Mouse (Mus musculus): ENCODE measurements around the gene Irf2bp2. TPM values are rescaled to one million over a fixed set of nuclear protein-coding genes. Genes with fewer than 3 reads are reported as not detected.

The Irf2bp2 gene
- polyA plus RNA-seq, 1 experiment = 40.6 TPM

GRCm38 (mm10) chr8:126596097-126596634 lies 2.4 kb upstream of the Irf2bp2 start:
- H3K27ac ChIP-seq (ENCODE audit: insufficient read depth, low read depth, low read length) = peak overlapping the region; percentile 94
- no peaks in the 10 kb centered on the region for H3K27me3 ChIP-seq (replicated peaks; ENCODE audit: control insufficient read depth, insufficient read depth, low read length)
- under 1% methylated on average over 12 of the region's 12 CpGs for WGBS
- no peak overlapping the region for H3K4me3 ChIP-seq (ENCODE audit: insufficient read depth, low read depth, low read length)
- H3K4me1 ChIP-seq (ENCODE audit: control insufficient read depth, insufficient read depth, low read length) = peaks cover 19% of the 10 kb centered on the region
- TF ChIP-seq POLR2A (IDR thresholded peaks at IDR 0.05; ENCODE audit: low read depth, low read length) (no peak), CTCF (conservative IDR thresholded peaks at IDR 0.05; ENCODE audit: insufficient read depth, insufficient read length, low read depth, low read length) (no peak)
- peak; percentile 91 for DNase-seq
- H3K36me3 ChIP-seq (ENCODE audit: control insufficient read depth, insufficient read depth, low read length) = peaks cover 10% of the 10 kb centered on the region; the same call in 1 of the 2 replicates

- Histone ChIP-seq H3K4me1 (ENCODE audit: control insufficient read depth, insufficient read depth, low read length) (peaks cover 12% of the 10 kb centered on the region), H3K27ac (ENCODE audit: insufficient read depth, low read depth, low read length) (peak overlapping the region; percentile 94), H3K4me3 (ENCODE audit: insufficient read depth, low read depth, low read length) (no peak overlapping the region), H3K27me3 (replicated peaks; ENCODE audit: control insufficient read depth, insufficient read depth, low read length) (no peaks in the 10 kb centered on the region), H3K36me3 (ENCODE audit: control insufficient read depth, insufficient read depth, low read length) (peaks cover 13% of the 10 kb centered on the region; the same call in 1 of the 2 replicates)
- WGBS = 3% methylated on average over 16 of the region's 16 CpGs
- TF ChIP-seq CTCF (conservative IDR thresholded peaks at IDR 0.05; ENCODE audit: insufficient read depth, insufficient read length, low read depth, low read length) (0 out of 2 replicates have a peak, but pooled peaks have one; percentile 7), POLR2A (IDR thresholded peaks at IDR 0.05; ENCODE audit: low read depth, low read length) (no peak)
- peak; percentile 89 for DNase-seq
Observed at GRCm38 (mm10) chr8:126595204-126596061, 1.6 kb upstream of the Irf2bp2 start.

GRCm38 (mm10) chr8:126594481-126595000 lies 755 bp upstream of the Irf2bp2 start:
- H3K4me1 ChIP-seq (ENCODE audit: control insufficient read depth, insufficient read depth, low read length) = peaks cover 10% of the 10 kb centered on the region
- no peaks in the 10 kb centered on the region for H3K27me3 ChIP-seq (replicated peaks; ENCODE audit: control insufficient read depth, insufficient read depth, low read length)
- under 1% methylated on average over 48 of the region's 48 CpGs for WGBS
- H3K27ac ChIP-seq (ENCODE audit: insufficient read depth, low read depth, low read length) = peak overlapping the region; percentile 98
- peaks cover 15% of the 10 kb centered on the region; the same call in 1 of the 2 replicates for H3K36me3 ChIP-seq (ENCODE audit: control insufficient read depth, insufficient read depth, low read length)
- H3K4me3 ChIP-seq (ENCODE audit: insufficient read depth, low read depth, low read length) = peak overlapping the region; percentile 96
- TF ChIP-seq POLR2A (IDR thresholded peaks at IDR 0.05; ENCODE audit: low read depth, low read length) (peak; percentile 85), CTCF (conservative IDR thresholded peaks at IDR 0.05; ENCODE audit: insufficient read depth, insufficient read length, low read depth, low read length) (peak; percentile 36; the same call in 1 of the 2 replicates)
- peak; percentile 100 for DNase-seq

GRCm38 (mm10) chr8:126592771-126593571 lies 815 bp downstream of the Irf2bp2 start:
- WGBS = 4% methylated on average over 110 of the region's 113 CpGs
- H3K27me3 ChIP-seq (replicated peaks; ENCODE audit: control insufficient read depth, insufficient read depth, low read length) = no peaks in the 10 kb centered on the region
- H3K36me3 ChIP-seq (ENCODE audit: control insufficient read depth, insufficient read depth, low read length) = peaks cover 16% of the 10 kb centered on the region; the same call in 1 of the 2 replicates
- TF ChIP-seq CTCF (conservative IDR thresholded peaks at IDR 0.05; ENCODE audit: insufficient read depth, insufficient read length, low read depth, low read length) (no peak), POLR2A (IDR thresholded peaks at IDR 0.05; ENCODE audit: low read depth, low read length) (no peak)
- H3K27ac ChIP-seq (ENCODE audit: insufficient read depth, low read depth, low read length) = peak overlapping the region; percentile 96
- peak; percentile 44 for DNase-seq
- H3K4me1 ChIP-seq (ENCODE audit: control insufficient read depth, insufficient read depth, low read length) = peaks cover 17% of the 10 kb centered on the region
- H3K4me3 ChIP-seq (ENCODE audit: insufficient read depth, low read depth, low read length) = peak overlapping the region; percentile 96

- H3K27me3 ChIP-seq (replicated peaks; ENCODE audit: control insufficient read depth, insufficient read depth, low read length) = no peaks in the 10 kb centered on the region
- H3K27ac ChIP-seq (ENCODE audit: insufficient read depth, low read depth, low read length) = peak overlapping the region; percentile 96
- no peak for TF ChIP-seq POLR2A (IDR thresholded peaks at IDR 0.05; ENCODE audit: low read depth, low read length)
- TF ChIP-seq CTCF (conservative IDR thresholded peaks at IDR 0.05; ENCODE audit: insufficient read depth, insufficient read length, low read depth, low read length) = no peak
- peak; percentile 57 for DNase-seq
- under 1% methylated on average over 42 of the region's 45 CpGs for WGBS
- H3K36me3 ChIP-seq (ENCODE audit: control insufficient read depth, insufficient read depth, low read length) = peaks cover 16% of the 10 kb centered on the region; the same call in 1 of the 2 replicates
- H3K4me1 ChIP-seq (ENCODE audit: control insufficient read depth, insufficient read depth, low read length) = peaks cover 21% of the 10 kb centered on the region
- peak overlapping the region; percentile 96 for H3K4me3 ChIP-seq (ENCODE audit: insufficient read depth, low read depth, low read length)
Observed at GRCm38 (mm10) chr8:126592381-126592770, 1.4 kb downstream of the Irf2bp2 start.

GRCm38 (mm10) chr8:126591821-126592268 lies 1.9 kb downstream of the Irf2bp2 start:
- Histone ChIP-seq H3K36me3 (ENCODE audit: control insufficient read depth, insufficient read depth, low read length) (peaks cover 16% of the 10 kb centered on the region; the same call in 1 of the 2 replicates), H3K27ac (ENCODE audit: insufficient read depth, low read depth, low read length) (peak overlapping the region; percentile 86), H3K4me3 (ENCODE audit: insufficient read depth, low read depth, low read length) (peak overlapping the region; percentile 96), H3K27me3 (replicated peaks; ENCODE audit: control insufficient read depth, insufficient read depth, low read length) (no peaks in the 10 kb centered on the region), H3K4me1 (ENCODE audit: control insufficient read depth, insufficient read depth, low read length) (peaks cover 24% of the 10 kb centered on the region)
- peak; percentile 91 for DNase-seq
- TF ChIP-seq CTCF (conservative IDR thresholded peaks at IDR 0.05; ENCODE audit: insufficient read depth, insufficient read length, low read depth, low read length) = 0 out of 2 replicates have a peak, but pooled peaks have one; percentile 25
- peak; percentile 36 for TF ChIP-seq POLR2A (IDR thresholded peaks at IDR 0.05; ENCODE audit: low read depth, low read length)
- WGBS = under 1% methylated on average over 9 of the region's 9 CpGs
